Mouse (Mus musculus): ENCODE results near the gene Rel. TPM values are rescaled to one million over a fixed set of nuclear protein-coding genes. Genes with fewer than 3 reads are reported as not detected.
"Not testable (repeated sequence)": the region's sequence is repeated elsewhere in the genome, so short reads cannot be mapped to it uniquely, and the experiment has no call there.

Gene Rel
- 0.95 TPM in 2 replicates for polyA plus RNA-seq (2014; fragmentation: Nextera tagmentation; extraction: Ambion mirVana)

GRCm38 (mm10) chr11:23770760-23771506, at the start of gene Rel:
TSS of gene Rel (minus strand) at chr11:23770970.
- Histone ChIP-seq H3K4me2 (ENCODE audit: low read depth, low read length) (peak within 1 kb of the TSS; percentile 73), H3K36me3 (ENCODE audit: control insufficient read depth, insufficient read depth, low read length) (no peaks in the 10 kb centered on the region), H3K9me3 (ENCODE audit: control insufficient read depth, low read length) (no peaks in the 10 kb centered on the region), H3K4me1 (ENCODE audit: control insufficient read depth, insufficient read depth, low read length) (no peaks in the 10 kb centered on the region), H3K4me3 (ENCODE audit: low read depth, low read length) (peak within 1 kb of the TSS; percentile 78), H3K27me3 (ENCODE audit: control insufficient read depth, insufficient read depth, low read length) (no peaks in the 10 kb centered on the region), H3K27ac (ENCODE audit: low read depth, low read length) (peak within 1 kb of the TSS; percentile 88), H3K9ac (replicated peaks; ENCODE audit: low read depth, low read length) (peak within 1 kb of the TSS; percentile 70)
- ATAC-seq (ENCODE audit: low read depth): peak; percentile 96
- under 1% methylated on average over 64 of the region's 88 CpGs for WGBS

- no peak overlapping the region for H3K27ac ChIP-seq (ENCODE audit: low read depth, low read length)
- no peaks in the 10 kb centered on the region for H3K9me3 ChIP-seq (ENCODE audit: control insufficient read depth, low read length)
- H3K9ac ChIP-seq (replicated peaks; ENCODE audit: low read depth, low read length): no peak overlapping the region
- H3K4me2 ChIP-seq (ENCODE audit: low read depth, low read length): no peak overlapping the region
- H3K36me3 ChIP-seq (ENCODE audit: control insufficient read depth, insufficient read depth, low read length): no peaks in the 10 kb centered on the region
- H3K4me3 ChIP-seq (ENCODE audit: low read depth, low read length): no peak overlapping the region
- no peak for ATAC-seq (ENCODE audit: low read depth)
- no peaks in the 10 kb centered on the region for H3K27me3 ChIP-seq (ENCODE audit: control insufficient read depth, insufficient read depth, low read length)
- H3K4me1 ChIP-seq (ENCODE audit: control insufficient read depth, insufficient read depth, low read length): no peaks in the 10 kb centered on the region
- WGBS: 90% methylated on average over 1 of the region's 1 CpGs
These were observed 48.0 kb upstream of the Rel start for GRCm38 (mm10) chr11:23818745-23819144.

GRCm38 (mm10) chr11:23810741-23811140, 40.0 kb upstream of the Rel start:
- no peak for ATAC-seq (ENCODE audit: low read depth)
- H3K9me3 ChIP-seq (ENCODE audit: control insufficient read depth, low read length): no peaks in the 10 kb centered on the region
- 68% methylated on average over 2 of the region's 2 CpGs for WGBS

GRCm38 (mm10) chr11:23805716-23806115, 34.9 kb upstream of the Rel start:
- Histone ChIP-seq H3K4me1 (ENCODE audit: control insufficient read depth, insufficient read depth, low read length) (no peaks in the 10 kb centered on the region), H3K9ac (replicated peaks; ENCODE audit: low read depth, low read length) (no peak overlapping the region), H3K27ac (ENCODE audit: low read depth, low read length) (no peak overlapping the region), H3K27me3 (ENCODE audit: control insufficient read depth, insufficient read depth, low read length) (no peaks in the 10 kb centered on the region), H3K36me3 (ENCODE audit: control insufficient read depth, insufficient read depth, low read length) (no peaks in the 10 kb centered on the region), H3K4me3 (ENCODE audit: low read depth, low read length) (no peak overlapping the region), H3K9me3 (ENCODE audit: control insufficient read depth, low read length) (no peaks in the 10 kb centered on the region), H3K4me2 (ENCODE audit: low read depth, low read length) (no peak overlapping the region)
- no peak for ATAC-seq (ENCODE audit: low read depth)
- 67% methylated on average over 3 of the region's 3 CpGs for WGBS

More at GRCm38 (mm10) chr11:23810741-23811140, 40.0 kb upstream of the Rel start:
- Histone ChIP-seq H3K4me1 (ENCODE audit: control insufficient read depth, insufficient read depth, low read length) (no peaks in the 10 kb centered on the region), H3K9ac (replicated peaks; ENCODE audit: low read depth, low read length) (no peak overlapping the region), H3K36me3 (ENCODE audit: control insufficient read depth, insufficient read depth, low read length) (no peaks in the 10 kb centered on the region), H3K27ac (ENCODE audit: low read depth, low read length) (no peak overlapping the region), H3K4me2 (ENCODE audit: low read depth, low read length) (no peak overlapping the region), H3K4me3 (ENCODE audit: low read depth, low read length) (no peak overlapping the region), H3K27me3 (ENCODE audit: control insufficient read depth, insufficient read depth, low read length) (no peaks in the 10 kb centered on the region)

GRCm38 (mm10) chr11:23803136-23803535, 32.4 kb upstream of the Rel start:
- no peak for ATAC-seq (ENCODE audit: low read depth)
- 89% methylated on average over 7 of the region's 7 CpGs for WGBS
- Histone ChIP-seq H3K27me3 (ENCODE audit: control insufficient read depth, insufficient read depth, low read length) (no peaks in the 10 kb centered on the region), H3K4me1 (ENCODE audit: control insufficient read depth, insufficient read depth, low read length) (no peaks in the 10 kb centered on the region), H3K9ac (replicated peaks; ENCODE audit: low read depth, low read length) (no peak overlapping the region), H3K36me3 (ENCODE audit: control insufficient read depth, insufficient read depth, low read length) (no peaks in the 10 kb centered on the region), H3K27ac (ENCODE audit: low read depth, low read length) (no peak overlapping the region), H3K4me3 (ENCODE audit: low read depth, low read length) (no peak overlapping the region), H3K4me2 (ENCODE audit: low read depth, low read length) (no peak overlapping the region), H3K9me3 (ENCODE audit: control insufficient read depth, low read length) (no peaks in the 10 kb centered on the region)

- H3K9ac ChIP-seq (replicated peaks; ENCODE audit: low read depth, low read length): no peak overlapping the region
- H3K36me3 ChIP-seq (ENCODE audit: control insufficient read depth, insufficient read depth, low read length): no peaks in the 10 kb centered on the region
- H3K27ac ChIP-seq (ENCODE audit: low read depth, low read length): no peak overlapping the region
- H3K9me3 ChIP-seq (ENCODE audit: control insufficient read depth, low read length): no peaks in the 10 kb centered on the region
- no peak overlapping the region for H3K4me3 ChIP-seq (ENCODE audit: low read depth, low read length)
- no peak overlapping the region for H3K4me2 ChIP-seq (ENCODE audit: low read depth, low read length)
- 89% methylated on average over 1 of the region's 1 CpGs for WGBS
- no peak for ATAC-seq (ENCODE audit: low read depth)
- no peaks in the 10 kb centered on the region for H3K27me3 ChIP-seq (ENCODE audit: control insufficient read depth, insufficient read depth, low read length)
- H3K4me1 ChIP-seq (ENCODE audit: control insufficient read depth, insufficient read depth, low read length): no peaks in the 10 kb centered on the region
These were observed 31.5 kb upstream of the Rel start for GRCm38 (mm10) chr11:23802256-23802655.

- ATAC-seq (ENCODE audit: low read depth): no peak
- no peaks in the 10 kb centered on the region for H3K36me3 ChIP-seq (ENCODE audit: control insufficient read depth, insufficient read depth, low read length)
- H3K4me1 ChIP-seq (ENCODE audit: control insufficient read depth, insufficient read depth, low read length): no peaks in the 10 kb centered on the region
- no peak overlapping the region for H3K27ac ChIP-seq (ENCODE audit: low read depth, low read length)
- no peak overlapping the region for H3K4me3 ChIP-seq (ENCODE audit: low read depth, low read length)
- no peak overlapping the region for H3K4me2 ChIP-seq (ENCODE audit: low read depth, low read length)
- H3K27me3 ChIP-seq (ENCODE audit: control insufficient read depth, insufficient read depth, low read length): no peaks in the 10 kb centered on the region
- no peak overlapping the region for H3K9ac ChIP-seq (replicated peaks; ENCODE audit: low read depth, low read length)
- H3K9me3 ChIP-seq (ENCODE audit: control insufficient read depth, low read length): no peaks in the 10 kb centered on the region
- WGBS: 80% methylated on average over 7 of the region's 7 CpGs
These were observed 31.1 kb upstream of the Rel start for GRCm38 (mm10) chr11:23801851-23802250.

- not testable (repeated sequence) for H3K4me1 ChIP-seq (ENCODE audit: control insufficient read depth, insufficient read depth, low read length); H3K9me3 ChIP-seq (ENCODE audit: control insufficient read depth, low read length); H3K27ac ChIP-seq (ENCODE audit: low read depth, low read length); H3K9ac ChIP-seq (replicated peaks; ENCODE audit: low read depth, low read length); H3K4me2 ChIP-seq (ENCODE audit: low read depth, low read length); H3K36me3 ChIP-seq (ENCODE audit: control insufficient read depth, insufficient read depth, low read length); H3K27me3 ChIP-seq (ENCODE audit: control insufficient read depth, insufficient read depth, low read length); ATAC-seq (ENCODE audit: low read depth); H3K4me3 ChIP-seq (ENCODE audit: low read depth, low read length)
- WGBS: 97% methylated on average over 5 of the region's 5 CpGs
These were observed 12.9 kb upstream of the Rel start for GRCm38 (mm10) chr11:23783677-23784076.

- Histone ChIP-seq H3K9me3 (ENCODE audit: control insufficient read depth, low read length) (no peaks in the 10 kb centered on the region), H3K27ac (ENCODE audit: low read depth, low read length) (no peak overlapping the region), H3K4me3 (ENCODE audit: low read depth, low read length) (no peak overlapping the region), H3K4me1 (ENCODE audit: control insufficient read depth, insufficient read depth, low read length) (no peaks in the 10 kb centered on the region), H3K9ac (replicated peaks; ENCODE audit: low read depth, low read length) (no peak overlapping the region), H3K36me3 (ENCODE audit: control insufficient read depth, insufficient read depth, low read length) (no peaks in the 10 kb centered on the region), H3K27me3 (ENCODE audit: control insufficient read depth, insufficient read depth, low read length) (no peaks in the 10 kb centered on the region), H3K4me2 (ENCODE audit: low read depth, low read length) (no peak overlapping the region)
- WGBS: 82% methylated on average over 5 of the region's 5 CpGs
- ATAC-seq (ENCODE audit: low read depth): no peak
These were observed 12.3 kb upstream of the Rel start for GRCm38 (mm10) chr11:23783085-23783484.

Measured in neural tube, embryonic 14.5 days (tissue).